Mouse (Mus musculus): ENCODE results near the gene Pitpna. TPM values are rescaled to one million over a fixed set of nuclear protein-coding genes. Genes with fewer than 3 reads are reported as not detected.

Pitpna gene
- polyA plus RNA-seq, 1 experiment: 209 TPM

DNA sequence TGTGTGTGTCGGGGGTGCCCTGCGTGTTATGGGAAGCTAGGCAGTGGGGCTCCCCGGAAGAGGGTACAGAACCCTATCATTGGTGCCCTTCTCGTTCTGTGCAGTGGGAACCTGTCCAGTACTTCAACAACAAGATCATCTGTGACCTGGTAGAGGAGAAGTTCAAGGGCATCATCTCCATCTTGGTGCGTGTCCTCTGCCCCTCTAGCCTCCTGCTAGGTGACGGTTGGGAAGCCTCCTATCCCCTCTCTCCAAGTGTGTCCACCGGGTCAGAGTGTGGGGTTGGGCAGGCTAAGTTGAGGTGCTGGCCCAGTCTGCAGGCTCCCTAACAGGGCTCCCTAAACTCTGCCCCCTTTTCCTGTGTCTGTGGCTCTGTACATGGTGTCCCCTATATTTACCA is 74.2 kb downstream of the Pitpna start:
- TF ChIP-seq CTCF (IDR thresholded peaks at IDR 0.05; ENCODE audit: insufficient read depth, low read depth, low read length): no peak
- TF ChIP-seq POLR2A (IDR thresholded peaks at IDR 0.05; ENCODE audit: insufficient read depth, low read depth, low read length): no peak
- 91% methylated on average over 7 of the region's 7 CpGs for WGBS
- H3K4me1 ChIP-seq (ENCODE audit: control insufficient read depth, insufficient read depth, low read length): 0 out of 2 replicates have a peak, but pooled peaks cover 2% of the 10 kb centered on the region
- no peak overlapping the region for H3K27ac ChIP-seq (ENCODE audit: insufficient read depth, low read depth, low read length)
- H3K4me3 ChIP-seq (ENCODE audit: insufficient read depth, low read depth, low read length): no peak overlapping the region

GRCm38 (mm10) chr11:75666296-75666695 is 78.4 kb downstream of the Pitpna start:
- TF ChIP-seq CTCF (IDR thresholded peaks at IDR 0.05; ENCODE audit: insufficient read depth, low read depth, low read length): no peak
- no peak for TF ChIP-seq POLR2A (IDR thresholded peaks at IDR 0.05; ENCODE audit: insufficient read depth, low read depth, low read length)
- Histone ChIP-seq H3K4me3 (ENCODE audit: insufficient read depth, low read depth, low read length) (no peak overlapping the region), H3K4me1 (ENCODE audit: control insufficient read depth, insufficient read depth, low read length) (0 out of 2 replicates have a peak, but pooled peaks cover 2% of the 10 kb centered on the region), H3K27ac (ENCODE audit: insufficient read depth, low read depth, low read length) (no peak overlapping the region)
- WGBS: 97% methylated on average over 6 of the region's 6 CpGs

- Histone ChIP-seq H3K27ac (ENCODE audit: insufficient read depth, low read depth, low read length) (no peak overlapping the region), H3K4me3 (ENCODE audit: insufficient read depth, low read depth, low read length) (no peak overlapping the region), H3K4me1 (ENCODE audit: control insufficient read depth, insufficient read depth, low read length) (no peaks in the 10 kb centered on the region)
- 89% methylated on average over 3 of the region's 3 CpGs for WGBS
- TF ChIP-seq POLR2A (IDR thresholded peaks at IDR 0.05; ENCODE audit: insufficient read depth, low read depth, low read length) (no peak), CTCF (IDR thresholded peaks at IDR 0.05; ENCODE audit: insufficient read depth, low read depth, low read length) (no peak)
Measured at GRCm38 (mm10) chr11:75668621-75669020, 80.7 kb downstream of the Pitpna start.

- H3K27ac ChIP-seq (ENCODE audit: insufficient read depth, low read depth, low read length): no peak overlapping the region
- TF ChIP-seq POLR2A (IDR thresholded peaks at IDR 0.05; ENCODE audit: insufficient read depth, low read depth, low read length) (no peak), CTCF (IDR thresholded peaks at IDR 0.05; ENCODE audit: insufficient read depth, low read depth, low read length) (no peak)
- WGBS: 94% methylated on average over 11 of the region's 11 CpGs
Measured at GRCm38 (mm10) chr11:75669176-75669852, 81.4 kb downstream of the Pitpna start.

GRCm38 (mm10) chr11:75669853-75670200 is 81.9 kb downstream of the Pitpna start:
- Histone ChIP-seq H3K27ac (ENCODE audit: insufficient read depth, low read depth, low read length) (no peak overlapping the region), H3K4me3 (ENCODE audit: insufficient read depth, low read depth, low read length) (no peak overlapping the region), H3K4me1 (ENCODE audit: control insufficient read depth, insufficient read depth, low read length) (no peaks in the 10 kb centered on the region)
- 95% methylated on average over 12 of the region's 12 CpGs for WGBS
- no peak for TF ChIP-seq POLR2A (IDR thresholded peaks at IDR 0.05; ENCODE audit: insufficient read depth, low read depth, low read length)
- TF ChIP-seq CTCF (IDR thresholded peaks at IDR 0.05; ENCODE audit: insufficient read depth, low read depth, low read length): no peak

More at GRCm38 (mm10) chr11:75669176-75669852, 81.4 kb downstream of the Pitpna start:
- no peak overlapping the region for H3K4me3 ChIP-seq (ENCODE audit: insufficient read depth, low read depth, low read length)
- no peaks in the 10 kb centered on the region for H3K4me1 ChIP-seq (ENCODE audit: control insufficient read depth, insufficient read depth, low read length)

DNA sequence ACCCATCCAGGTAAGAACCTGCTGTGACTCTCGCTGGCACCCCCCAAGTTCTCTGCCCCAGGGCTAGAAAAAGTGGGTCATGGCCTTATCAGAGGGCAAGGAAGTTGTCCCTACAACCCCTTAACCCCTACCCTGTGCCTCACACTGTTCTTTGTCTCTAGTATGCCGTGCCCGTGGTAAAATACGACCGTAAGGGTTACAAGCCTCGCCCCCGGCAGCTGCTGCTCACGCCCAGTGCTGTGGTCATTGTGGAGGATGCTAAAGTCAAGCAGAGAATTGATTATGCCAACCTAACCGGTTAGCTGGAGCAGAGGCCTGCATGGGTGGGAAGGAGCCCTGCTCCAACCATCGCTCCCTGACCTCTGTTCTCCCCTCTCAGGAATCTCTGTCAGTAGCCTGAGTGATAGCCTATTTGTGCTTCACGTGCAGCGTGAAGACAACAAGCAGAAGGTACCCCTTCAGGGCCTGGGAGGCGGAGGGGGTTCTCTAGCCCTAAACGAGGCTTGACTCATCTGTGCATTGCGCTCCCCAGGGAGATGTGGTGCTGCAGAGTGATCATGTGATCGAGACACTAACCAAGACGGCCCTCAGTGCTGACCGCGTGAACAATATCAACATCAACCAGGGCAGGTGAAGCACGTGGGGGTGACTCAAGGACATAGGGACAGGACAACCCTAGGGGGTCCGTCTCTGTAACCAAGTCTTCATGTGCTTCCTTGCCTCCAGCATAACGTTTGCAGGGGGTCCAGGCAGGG is 83.7 kb downstream of the Pitpna start:
- 90% methylated on average over 22 of the region's 22 CpGs for WGBS
- no peak overlapping the region for H3K4me3 ChIP-seq (ENCODE audit: insufficient read depth, low read depth, low read length)
- no peak for TF ChIP-seq POLR2A (IDR thresholded peaks at IDR 0.05; ENCODE audit: insufficient read depth, low read depth, low read length)
- TF ChIP-seq CTCF (IDR thresholded peaks at IDR 0.05; ENCODE audit: insufficient read depth, low read depth, low read length): no peak
- no peaks in the 10 kb centered on the region for H3K4me1 ChIP-seq (ENCODE audit: control insufficient read depth, insufficient read depth, low read length)
- no peak overlapping the region for H3K27ac ChIP-seq (ENCODE audit: insufficient read depth, low read depth, low read length)

DNA sequence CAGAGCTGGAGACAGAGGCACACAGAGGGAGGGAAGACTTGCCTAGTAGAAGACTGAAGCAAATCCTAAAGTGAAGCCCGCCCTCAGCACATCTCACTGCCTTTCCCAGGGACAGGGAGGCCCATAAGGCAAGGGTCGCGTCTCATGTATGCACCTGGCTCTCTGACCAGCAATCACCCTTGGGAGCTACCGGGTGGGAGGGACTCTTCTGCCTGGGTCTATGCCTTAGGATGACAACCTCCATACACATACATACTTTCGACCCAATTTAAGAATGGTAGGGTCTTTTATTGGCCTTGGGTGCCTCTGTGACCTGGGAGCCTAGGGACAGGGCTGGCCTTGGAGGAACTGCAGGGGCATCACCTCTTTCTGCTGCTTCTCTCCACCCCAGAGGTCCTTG is 85.5 kb downstream of the Pitpna start:
- Histone ChIP-seq H3K27ac (ENCODE audit: insufficient read depth, low read depth, low read length) (no peak overlapping the region), H3K4me1 (ENCODE audit: control insufficient read depth, insufficient read depth, low read length) (no peaks in the 10 kb centered on the region), H3K4me3 (ENCODE audit: insufficient read depth, low read depth, low read length) (no peak overlapping the region)
- WGBS: 93% methylated on average over 5 of the region's 5 CpGs
- TF ChIP-seq CTCF (IDR thresholded peaks at IDR 0.05; ENCODE audit: insufficient read depth, low read depth, low read length) (no peak), POLR2A (IDR thresholded peaks at IDR 0.05; ENCODE audit: insufficient read depth, low read depth, low read length) (no peak)

DNA sequence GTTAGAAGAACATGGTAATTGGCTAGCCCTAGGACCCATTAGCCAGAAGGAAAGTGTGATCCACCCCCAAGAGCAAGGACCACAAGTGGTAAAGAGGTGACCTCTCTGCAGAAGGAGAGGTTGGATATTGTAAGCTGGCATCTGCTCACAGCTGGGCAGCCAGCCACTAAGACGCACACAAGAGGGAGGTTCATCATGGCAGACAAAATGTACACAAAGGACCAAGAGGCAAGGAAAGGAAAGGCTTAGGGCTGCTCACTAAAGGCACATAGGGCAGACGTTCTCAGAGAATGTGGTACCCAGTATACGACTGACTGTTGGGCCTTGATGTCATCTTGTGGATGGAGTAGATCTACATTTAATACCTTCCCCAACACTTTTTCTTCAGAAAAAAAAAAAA is 87.0 kb downstream of the Pitpna start:
- WGBS: 77% methylated on average over 3 of the region's 3 CpGs
- TF ChIP-seq POLR2A (IDR thresholded peaks at IDR 0.05; ENCODE audit: insufficient read depth, low read depth, low read length): no peak
- no peak for TF ChIP-seq CTCF (IDR thresholded peaks at IDR 0.05; ENCODE audit: insufficient read depth, low read depth, low read length)
- Histone ChIP-seq H3K4me3 (ENCODE audit: insufficient read depth, low read depth, low read length) (no peak overlapping the region), H3K4me1 (ENCODE audit: control insufficient read depth, insufficient read depth, low read length) (no peaks in the 10 kb centered on the region), H3K27ac (ENCODE audit: insufficient read depth, low read depth, low read length) (no peak overlapping the region)
